Mouse (Mus musculus) stomach, postnatal 0 days (tissue): ENCODE data around the gene E130114P18Rik. TPM values are rescaled to one million over a fixed set of nuclear protein-coding genes. Genes with fewer than 3 reads are reported as not detected.

ENCODE experiments used
- ATAC-seq: fragments of 200-750 bp; cut with Nextera tagmentation; 2 replicates; pipeline ENCODE4 v1.8.0; 2017; ENCODE audit not compliant: low FRiP score, low TSS enrichment
- DNase-seq: peaks from one replicate; pipeline ENCODE4 v3.0.0-alpha.2; 2016; ENCODE audit warnings: low spot score
- H3K27ac ChIP-seq: fragments of 300-500 bp; sonication (generic); replicated peaks from 2 replicates; pipeline ENCODE4 v1.5.1; 2014; ENCODE audit warnings: mild to moderate bottlenecking, control low read depth
- H3K27me3 ChIP-seq: fragments of 300-500 bp; sonication (generic); 2 replicates; pipeline ENCODE4 v1.6.1; 2014; ENCODE audit warnings: low read length; ENCODE audit not compliant: control insufficient read depth, insufficient read depth
- H3K36me3 ChIP-seq: fragments of 300-500 bp; sonication (generic); 2 replicates; pipeline ENCODE4 v1.6.1; 2014; ENCODE audit warnings: low read length, mixed read lengths; ENCODE audit not compliant: control insufficient read depth, insufficient read depth
- H3K4me1 ChIP-seq: fragments of 300-500 bp; sonication (generic); replicated peaks from 2 replicates; pipeline ENCODE4 v1.6.1; 2014; ENCODE audit warnings: antibody characterized with exemption; ENCODE audit not compliant: control insufficient read depth, insufficient read depth
- H3K4me2 ChIP-seq: fragments of 300-500 bp; sonication (generic); replicated peaks from 2 replicates; pipeline ENCODE4 v1.6.1; 2014; ENCODE audit warnings: low read depth, mild to moderate bottlenecking, control low read depth, moderate library complexity
- H3K4me3 ChIP-seq: fragments of 300-500 bp; sonication (generic); 2 replicates; pipeline ENCODE4 v1.5.1; 2014; ENCODE audit warnings: low read depth, low read length, control low read depth
- H3K9ac ChIP-seq: fragments of 300-500 bp; sonication (generic); 2 replicates; pipeline ENCODE4 v1.6.1; 2014; ENCODE audit warnings: mild to moderate bottlenecking, low read length, control low read depth, mixed read lengths
- H3K9me3 ChIP-seq: fragments of 300-500 bp; sonication (generic); 2 replicates; pipeline ENCODE4 v1.6.1; 2016; ENCODE audit warnings: low read length; ENCODE audit not compliant: control insufficient read depth
- CTCF ChIP-seq: IDR thresholded peaks from 2 replicates; pipeline ENCODE4 v1.5.1; 2016; ENCODE audit warnings: antibody characterized with exemption, low read depth, mild to moderate bottlenecking, moderate library complexity
- EP300 ChIP-seq: optimal IDR thresholded peaks from 2 replicates; pipeline ENCODE3; 2016; ENCODE audit warnings: antibody characterized with exemption
- WGBS: fragments of 180-500 bp; shearing (Covaris S2); extraction: QIAGEN DNeasy Blood & Tissue Kit; methylation state at CpG from one replicate; pipeline ENCODE4 v1.1.7; 2014; 5-methylcytosine and 5-hydroxymethylcytosine counted together
- polyA plus RNA-seq: library from polyadenylated mRNA; unstranded; fragments of >200 nt; fragmentation: Nextera tagmentation; extraction: Ambion mirVana; gene quantifications from 2 replicates; pipeline ENCODE4 v1.2.1, GENCODE M21; 2015

Gene E130114P18Rik
- polyA plus RNA-seq, 1 experiment from 2014 or later: 1.2 TPM

GRCm38 (mm10) chr4:97714616-97715015 lies 63.3 kb downstream of the E130114P18Rik start:
- DNase-seq (no peak), ATAC-seq (no peak)
- H3K4me3 ChIP-seq: no peak overlapping the region
- no peaks in the 10 kb centered on the region for H3K36me3 ChIP-seq
- no peak overlapping the region for H3K27ac ChIP-seq
- no peak overlapping the region for H3K4me2 ChIP-seq
- no peak for TF ChIP-seq EP300
- TF ChIP-seq CTCF: no peak
- H3K4me1 ChIP-seq: no peaks in the 10 kb centered on the region
- WGBS: 56% methylated on average over 6 of the region's 6 CpGs
- no peaks in the 10 kb centered on the region for H3K9me3 ChIP-seq
- no peaks in the 10 kb centered on the region for H3K27me3 ChIP-seq
- no peak overlapping the region for H3K9ac ChIP-seq

- 77% methylated on average over 6 of the region's 6 CpGs for WGBS
- Histone ChIP-seq H3K27me3 (no peaks in the 10 kb centered on the region), H3K9ac (no peak overlapping the region), H3K36me3 (no peaks in the 10 kb centered on the region), H3K4me2 (no peak overlapping the region), H3K4me3 (no peak overlapping the region), H3K4me1 (no peaks in the 10 kb centered on the region), H3K9me3 (no peaks in the 10 kb centered on the region), H3K27ac (no peak overlapping the region)
- TF ChIP-seq EP300 (no peak), CTCF (no peak)
- ATAC-seq (no peak), DNase-seq (no peak)
Observed at GRCm38 (mm10) chr4:97714101-97714615, 63.7 kb downstream of the E130114P18Rik start.

GRCm38 (mm10) chr4:97712547-97712946 lies 65.3 kb downstream of the E130114P18Rik start:
- no peak for TF ChIP-seq CTCF
- no peak for TF ChIP-seq EP300
- WGBS: 0% methylated on average over 1 of the region's 1 CpGs
- Histone ChIP-seq H3K36me3 (no peaks in the 10 kb centered on the region), H3K27ac (no peak overlapping the region), H3K4me2 (no peak overlapping the region), H3K9ac (no peak overlapping the region), H3K4me1 (no peaks in the 10 kb centered on the region), H3K27me3 (no peaks in the 10 kb centered on the region), H3K9me3 (no peaks in the 10 kb centered on the region), H3K4me3 (no peak overlapping the region)
- no peak for ATAC-seq
- DNase-seq: no peak

GRCm38 (mm10) chr4:97710048-97710765 lies 67.7 kb downstream of the E130114P18Rik start:
- no peaks in the 10 kb centered on the region for H3K9me3 ChIP-seq
- DNase-seq (no peak), ATAC-seq (no peak)
- WGBS: 61% methylated on average over 9 of the region's 9 CpGs
- no peaks in the 10 kb centered on the region for H3K36me3 ChIP-seq
- no peaks in the 10 kb centered on the region for H3K27me3 ChIP-seq
- no peaks in the 10 kb centered on the region for H3K4me1 ChIP-seq
- no peak overlapping the region for H3K27ac ChIP-seq
- no peak for TF ChIP-seq CTCF
- no peak for TF ChIP-seq EP300
- H3K4me2 ChIP-seq: no peak overlapping the region
- no peak overlapping the region for H3K4me3 ChIP-seq
- H3K9ac ChIP-seq: no peak overlapping the region

GRCm38 (mm10) chr4:97707373-97708152 lies 70.3 kb downstream of the E130114P18Rik start:
- H3K4me3 ChIP-seq: no peak overlapping the region
- H3K27ac ChIP-seq: no peak overlapping the region
- H3K4me2 ChIP-seq: peak overlapping the region; percentile 20; the same call in 1 of the 2 replicates
- no peak overlapping the region for H3K9ac ChIP-seq
- TF ChIP-seq EP300: no peak
- no peak for TF ChIP-seq CTCF
- H3K36me3 ChIP-seq: no peaks in the 10 kb centered on the region
- 55% methylated on average over 22 of the region's 22 CpGs for WGBS
- ATAC-seq (no peak), DNase-seq (no peak)
- no peaks in the 10 kb centered on the region for H3K27me3 ChIP-seq
- H3K4me1 ChIP-seq: no peaks in the 10 kb centered on the region
- no peaks in the 10 kb centered on the region for H3K9me3 ChIP-seq
